Mouse (Mus musculus) thymus, adult 2 months (tissue): ENCODE results near the gene Kcnc4.

Experiments
- CTCF ChIP-seq: fragments of 200-500 bp; IDR thresholded peaks from 2 replicates; pipeline ENCODE4 v1.5.1; 2012; ENCODE audit warnings: mild to moderate bottlenecking, control low read depth, low read length, moderate library complexity, borderline replicate concordance; ENCODE audit not compliant: control insufficient read depth, poor library complexity, insufficient read depth; ENCODE audit errors: extremely low read depth
- POLR2A ChIP-seq: fragments of 200-500 bp; IDR thresholded peaks from 2 replicates; pipeline ENCODE4 v1.6.1; 2012; ENCODE audit warnings: mild to moderate bottlenecking, low read length, control low read depth, moderate library complexity; ENCODE audit not compliant: control insufficient read depth, poor library complexity, insufficient read depth; ENCODE audit errors: extremely low read depth

DNA sequence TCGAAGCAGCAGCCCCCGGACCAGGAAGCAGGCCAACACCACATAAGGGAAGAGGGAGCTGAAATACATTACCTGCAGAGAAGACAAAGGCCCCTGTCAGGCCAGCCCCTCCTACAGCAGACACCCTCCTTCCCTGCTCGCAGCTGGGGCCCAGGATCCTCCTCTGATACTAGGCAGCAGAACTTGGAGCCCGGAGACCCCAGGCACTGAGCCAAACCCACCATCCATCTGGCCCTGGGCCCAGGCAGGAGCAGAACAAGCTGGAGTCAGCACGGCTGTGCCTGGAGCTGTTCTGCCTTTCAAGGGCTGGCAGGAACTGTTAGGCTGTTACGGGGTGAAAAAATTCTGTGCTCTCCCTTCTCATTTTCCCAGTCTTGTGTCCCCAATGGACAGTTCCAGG is 32.1 kb upstream of the Kcnc4 start:
- TF ChIP-seq CTCF = no peak
- TF ChIP-seq POLR2A = no peak
